Mouse (Mus musculus) limb, embryonic 10.5 days (tissue): Measurements from ENCODE around the gene Kmt2d. TPM values are rescaled to one million over a fixed set of nuclear protein-coding genes. Genes with fewer than 3 reads are reported as not detected.

Experiments
- DNase-seq: peaks from one replicate; pipeline ENCODE4 v3.0.0-alpha.2; 2017; ENCODE audit warnings: low spot score
- H3K27ac ChIP-seq: fragments of 300-500 bp; sonication (generic); 2 replicates; pipeline ENCODE4 v1.5.1; 2016; ENCODE audit warnings: mild to moderate bottlenecking
- H3K27me3 ChIP-seq: fragments of 300-500 bp; sonication (generic); 2 replicates; pipeline ENCODE4 v1.6.1; 2016; ENCODE audit warnings: low read depth, mild to moderate bottlenecking; ENCODE audit not compliant: poor library complexity, severe bottlenecking
- H3K36me3 ChIP-seq: fragments of 300-500 bp; sonication (generic); 2 replicates; pipeline ENCODE4 v1.6.1; 2016; ENCODE audit warnings: mild to moderate bottlenecking, moderate library complexity
- H3K4me1 ChIP-seq: fragments of 300-500 bp; sonication (generic); 2 replicates; pipeline ENCODE4 v1.6.1; 2016
- H3K4me3 ChIP-seq: fragments of 300-500 bp; sonication (generic); 2 replicates; pipeline ENCODE4 v1.5.1; 2016; ENCODE audit warnings: mild to moderate bottlenecking, moderate library complexity
- H3K9me3 ChIP-seq: fragments of 300-500 bp; sonication (generic); replicated peaks from 2 replicates; pipeline ENCODE4 v1.6.1; 2016; ENCODE audit warnings: mild to moderate bottlenecking
- WGBS: fragments of 180-500 bp; shearing (Covaris S2); methylation state at CpG from one replicate; pipeline ENCODE4 v1.1.7; 2016; 5-methylcytosine and 5-hydroxymethylcytosine counted together
- polyA plus RNA-seq: library from polyadenylated mRNA; unstranded; fragments of >200 nt; fragmentation: Nextera tagmentation; extraction: Ambion mirVana; gene quantifications from 2 replicates; pipeline ENCODE4 v1.2.1, GENCODE M21; 2016

The Kmt2d gene
- polyA plus RNA-seq, 1 experiment from 2014 or later = 13.6 TPM

GRCm38 (mm10) chr15:98845149-98845548, 25.9 kb downstream of the Kmt2d start:
- DNase-seq = no peak
- no peaks in the 10 kb centered on the region for H3K9me3 ChIP-seq
- 93% methylated on average over 2 of the region's 2 CpGs for WGBS
- H3K4me1 ChIP-seq = no peaks in the 10 kb centered on the region
- H3K36me3 ChIP-seq = peaks cover 100% of the 10 kb centered on the region
- no peaks in the 10 kb centered on the region for H3K27me3 ChIP-seq
- no peak overlapping the region for H3K4me3 ChIP-seq
- no peak overlapping the region for H3K27ac ChIP-seq

- Histone ChIP-seq H3K4me1 (no peaks in the 10 kb centered on the region), H3K27ac (no peak overlapping the region), H3K27me3 (no peaks in the 10 kb centered on the region), H3K9me3 (no peaks in the 10 kb centered on the region), H3K36me3 (peaks cover 100% of the 10 kb centered on the region), H3K4me3 (no peak overlapping the region)
- 93% methylated on average over 11 of the region's 11 CpGs for WGBS
- no peak for DNase-seq
Observed at GRCm38 (mm10) chr15:98843595-98844223, 27.3 kb downstream of the Kmt2d start.

GRCm38 (mm10) chr15:98839671-98840585, 31.1 kb downstream of the Kmt2d start:
- 95% methylated on average over 30 of the region's 30 CpGs for WGBS
- Histone ChIP-seq H3K4me1 (no peaks in the 10 kb centered on the region), H3K27me3 (no peaks in the 10 kb centered on the region), H3K27ac (no peak overlapping the region), H3K9me3 (no peaks in the 10 kb centered on the region), H3K36me3 (peaks cover 100% of the 10 kb centered on the region), H3K4me3 (no peak overlapping the region)
- peak; percentile 27 for DNase-seq

- H3K27ac ChIP-seq = no peak overlapping the region
- DNase-seq = no peak
- WGBS = 95% methylated on average over 14 of the region's 14 CpGs
- no peaks in the 10 kb centered on the region for H3K27me3 ChIP-seq
- H3K36me3 ChIP-seq = peaks cover 100% of the 10 kb centered on the region
- H3K4me1 ChIP-seq = no peaks in the 10 kb centered on the region
- H3K9me3 ChIP-seq = no peaks in the 10 kb centered on the region
- H3K4me3 ChIP-seq = no peak overlapping the region
Observed at GRCm38 (mm10) chr15:98839161-98839560, 31.8 kb downstream of the Kmt2d start.

GRCm38 (mm10) chr15:98837743-98838103, 33.3 kb downstream of the Kmt2d start:
- 81% methylated on average over 4 of the region's 4 CpGs for WGBS
- H3K27ac ChIP-seq = no peak overlapping the region
- H3K9me3 ChIP-seq = no peaks in the 10 kb centered on the region
- no peak for DNase-seq
- 0 out of 2 replicates have a peak, but pooled peaks cover 3% of the 10 kb centered on the region for H3K4me1 ChIP-seq
- H3K4me3 ChIP-seq = no peak overlapping the region
- peaks cover 100% of the 10 kb centered on the region for H3K36me3 ChIP-seq
- H3K27me3 ChIP-seq = no peaks in the 10 kb centered on the region

GRCm38 (mm10) chr15:98837006-98837742, 33.8 kb downstream of the Kmt2d start:
- WGBS = 94% methylated on average over 21 of the region's 21 CpGs
- H3K36me3 ChIP-seq = peaks cover 97% of the 10 kb centered on the region
- H3K27ac ChIP-seq = no peak overlapping the region
- DNase-seq = no peak
- H3K9me3 ChIP-seq = no peaks in the 10 kb centered on the region
- no peak overlapping the region for H3K4me3 ChIP-seq
- H3K27me3 ChIP-seq = no peaks in the 10 kb centered on the region
- H3K4me1 ChIP-seq = peaks cover 3% of the 10 kb centered on the region; the same call in 1 of the 2 replicates

GRCm38 (mm10) chr15:98835291-98835690, 35.7 kb downstream of the Kmt2d start:
- WGBS = 93% methylated on average over 14 of the region's 14 CpGs
- no peak overlapping the region for H3K27ac ChIP-seq
- H3K36me3 ChIP-seq = peaks cover 78% of the 10 kb centered on the region
- no peak overlapping the region for H3K4me3 ChIP-seq
- peaks cover 15% of the 10 kb centered on the region for H3K4me1 ChIP-seq
- DNase-seq = no peak
- no peaks in the 10 kb centered on the region for H3K9me3 ChIP-seq
- no peaks in the 10 kb centered on the region for H3K27me3 ChIP-seq

GRCm38 (mm10) chr15:98834059-98834458, 36.9 kb downstream of the Kmt2d start:
- Histone ChIP-seq H3K36me3 (peaks cover 70% of the 10 kb centered on the region), H3K4me1 (peaks cover 25% of the 10 kb centered on the region), H3K9me3 (no peaks in the 10 kb centered on the region), H3K4me3 (no peak overlapping the region), H3K27me3 (no peaks in the 10 kb centered on the region), H3K27ac (no peak overlapping the region)
- WGBS = 89% methylated on average over 13 of the region's 13 CpGs
- no peak for DNase-seq

GRCm38 (mm10) chr15:98833281-98833680, 37.7 kb downstream of the Kmt2d start:
- Histone ChIP-seq H3K4me3 (no peak overlapping the region), H3K36me3 (peaks cover 67% of the 10 kb centered on the region), H3K4me1 (peaks cover 27% of the 10 kb centered on the region), H3K9me3 (no peaks in the 10 kb centered on the region), H3K27me3 (no peaks in the 10 kb centered on the region), H3K27ac (no peak overlapping the region)
- DNase-seq = no peak
- 87% methylated on average over 11 of the region's 11 CpGs for WGBS

GRCm38 (mm10) chr15:98832161-98833058, 38.6 kb downstream of the Kmt2d start:
- H3K27me3 ChIP-seq = no peaks in the 10 kb centered on the region
- H3K9me3 ChIP-seq = no peaks in the 10 kb centered on the region
- H3K4me1 ChIP-seq = peaks cover 27% of the 10 kb centered on the region
- DNase-seq = no peak
- H3K27ac ChIP-seq = no peak overlapping the region
- H3K36me3 ChIP-seq = peaks cover 67% of the 10 kb centered on the region
- WGBS = 68% methylated on average over 12 of the region's 12 CpGs
- peak overlapping the region; percentile 91 for H3K4me3 ChIP-seq

- no peak for DNase-seq
- Histone ChIP-seq H3K4me3 (peak overlapping the region; percentile 91), H3K27me3 (no peaks in the 10 kb centered on the region), H3K9me3 (no peaks in the 10 kb centered on the region), H3K27ac (peak overlapping the region; percentile 93), H3K4me1 (peaks cover 27% of the 10 kb centered on the region), H3K36me3 (peaks cover 60% of the 10 kb centered on the region)
- 19% methylated on average over 9 of the region's 9 CpGs for WGBS
Observed at GRCm38 (mm10) chr15:98831684-98832035, 39.3 kb downstream of the Kmt2d start.
